Mouse (Mus musculus) frontal cortex, postnatal 36 days (tissue): ENCODE measurements around the gene Ankrd36.

Experiments
- DNase-seq, 2 experiments: peaks; one replicate each; pipeline ENCODE4 v3.0.0; 2022; ENCODE audit warnings: low spot score in 2 of 2

The Ankrd36 gene

GRCm38 (mm10) chr11:5684283-5684682 lies 114.8 kb downstream of the Ankrd36 start:
- no peak for DNase-seq

- peak in 1 of 2 experiments; percentile 61 for DNase-seq
These were observed 122.3 kb downstream of the Ankrd36 start for GRCm38 (mm10) chr11:5691775-5692174.

- DNase-seq = no peak
These were observed 131.3 kb downstream of the Ankrd36 start for GRCm38 (mm10) chr11:5700808-5701207.

GRCm38 (mm10) chr11:5701300-5701699 lies 131.8 kb downstream of the Ankrd36 start:
- no peak for DNase-seq

GRCm38 (mm10) chr11:5701821-5702220 lies 132.3 kb downstream of the Ankrd36 start:
- no peak for DNase-seq

- DNase-seq = no peak
These were observed 132.9 kb downstream of the Ankrd36 start for GRCm38 (mm10) chr11:5702271-5702956.

- DNase-seq = no peak
These were observed 133.5 kb downstream of the Ankrd36 start for GRCm38 (mm10) chr11:5702957-5703332.

- DNase-seq = no peak
These were observed 133.9 kb downstream of the Ankrd36 start for GRCm38 (mm10) chr11:5703341-5703740.

- no peak for DNase-seq
These were observed 136.5 kb downstream of the Ankrd36 start for GRCm38 (mm10) chr11:5705972-5706371.

- DNase-seq = peak; percentile 46 to 58
These were observed 137.5 kb downstream of the Ankrd36 start for GRCm38 (mm10) chr11:5706874-5707529.

- peak; percentile 80 to 83 for DNase-seq
These were observed 138.3 kb downstream of the Ankrd36 start for GRCm38 (mm10) chr11:5707530-5708353.

- DNase-seq = no peak
These were observed 145.7 kb downstream of the Ankrd36 start for GRCm38 (mm10) chr11:5715179-5715578.

- no peak for DNase-seq
These were observed 146.2 kb downstream of the Ankrd36 start, which contains the start of gene Mrps24 for GRCm38 (mm10) chr11:5715630-5716105. Gene Mrps24, minus strand, starts transcription at chr11:5715680.

- no peak for DNase-seq
These were observed 146.8 kb downstream of the Ankrd36 start for GRCm38 (mm10) chr11:5716246-5716645.

- no peak for DNase-seq
These were observed 147.6 kb downstream of the Ankrd36 start for GRCm38 (mm10) chr11:5716938-5717705.

GRCm38 (mm10) chr11:5718611-5719354 lies 149.3 kb downstream of the Ankrd36 start:
- no peak for DNase-seq

GRCm38 (mm10) chr11:5729582-5729981 lies 160.1 kb downstream of the Ankrd36 start:
- no peak for DNase-seq

- no peak for DNase-seq
These were observed 162.9 kb downstream of the Ankrd36 start for GRCm38 (mm10) chr11:5732401-5732800.

GRCm38 (mm10) chr11:5734323-5734722 lies 164.8 kb downstream of the Ankrd36 start:
- DNase-seq = no peak

GRCm38 (mm10) chr11:5737137-5737536 lies 167.7 kb downstream of the Ankrd36 start:
- DNase-seq = no peak
